9 mouse cellular contexts compared by ENCODE assay signal in genomic region chr17:46075116-46075485, GRCm38 (mm10). TPM values are rescaled to one million over a fixed set of nuclear protein-coding genes. Genes with fewer than 3 reads are reported as not detected.
A peak's percentile ranks its signal among the peaks of the same experiment; 100 is the strongest.
DNase-seq lines count a peak whose midpoint lies in the region; ATAC-seq lines count a peak whose summit lies in the region.
"Had no signal": no experiment of that assay in that cellular context is flagged by ENCODE, and none has a peak within 500 bp of the region (broad histone marks: within the 10 kb centered on the region; RNA-seq: fewer than 3 reads in every experiment).

No protein-coding gene starts in this region.

- H3K36me3 ChIP-seq in forebrain, embryonic 16.5 days (ENCODE audit: control insufficient read depth, insufficient read depth) = no peaks in the 10 kb centered on the region
- H3K36me3 ChIP-seq: midbrain, embryonic 12.5 days had no signal

- H3K27ac ChIP-seq in forebrain, embryonic 16.5 days (ENCODE audit: low read length) = no peak overlapping the region
- H3K27ac ChIP-seq: midbrain, embryonic 12.5 days had no signal

- H3K4me2 ChIP-seq in forebrain, embryonic 16.5 days (ENCODE audit: low read length) = no peak overlapping the region
- H3K4me2 ChIP-seq: midbrain, embryonic 12.5 days had no signal

- H3K4me3 ChIP-seq in forebrain, embryonic 16.5 days (replicated peaks; ENCODE audit: low read length) = no peak overlapping the region
- H3K4me3 ChIP-seq: midbrain, embryonic 12.5 days had no signal

- DNase-seq in heart, postnatal 14 days = peak; percentile 21 to 36
- DNase-seq in heart, postnatal 25 days (ENCODE audit: low spot score) = no peak
- peak; percentile 63 for DNase-seq in adrenal gland, postnatal 10 days
- peak; percentile 48 for DNase-seq in kidney, adult 18-20 months
- peak; percentile 69 to 76 for DNase-seq in lung, postnatal 4 days
- DNase-seq in thymus, postnatal 10 days (ENCODE audit: low spot score in 2 of 2) = peak; percentile 48 to 63
- DNase-seq in frontal cortex, postnatal 14 days (ENCODE audit: low spot score in 2 of 2) = no peak

- no peaks in the 10 kb centered on the region for H3K27me3 ChIP-seq in forebrain, embryonic 16.5 days (replicated peaks; ENCODE audit: control insufficient read depth, insufficient read depth, low read length)
- H3K27me3 ChIP-seq: midbrain, embryonic 12.5 days had no signal

- intact Hi-C loops in heart, postnatal 14 days (cut with DNase I) = no loop called here
- intact Hi-C loops in heart, postnatal 25 days (cut with DNase I) = no loop called here

- no peaks in the 10 kb centered on the region for H3K9me3 ChIP-seq in forebrain, embryonic 16.5 days (ENCODE audit: control insufficient read depth, low read length)
- H3K9me3 ChIP-seq: midbrain, embryonic 12.5 days had no signal

- H3K9ac ChIP-seq in forebrain, embryonic 16.5 days (replicated peaks; ENCODE audit: low read depth, low read length) = no peak overlapping the region
- H3K9ac ChIP-seq: midbrain, embryonic 12.5 days had no signal

- H3K4me1 ChIP-seq in forebrain, embryonic 16.5 days (replicated peaks; ENCODE audit: control insufficient read depth, insufficient read depth, low read length) = 0 out of 2 replicates have a peak, but pooled peaks cover 2% of the 10 kb centered on the region

- no peak for ATAC-seq in forebrain, embryonic 16.5 days

- 64% methylated on average over 3 of the region's 3 CpGs for WGBS in forebrain, embryonic 16.5 days

RNA-seq across cellular contexts. Expression of gene Mrps18a, which starts 35.7 kb away (rescaled TPM):
- total RNA-seq in heart, postnatal 14 days (2021) = 100 to 1,000 TPM; 115 to 119 TPM
- total RNA-seq in heart, postnatal 25 days (2021) = 100 to 1,000 TPM; 121 to 134 TPM
- total RNA-seq in adrenal gland, postnatal 10 days (2021) = 100 to 1,000 TPM in 1 of 2 experiments, 10 to 100 TPM in 1; 100.0 to 108 TPM
- 125 and 137 TPM in 2 replicates for polyA plus RNA-seq in forebrain, embryonic 16.5 days (2015; fragmentation: Nextera tagmentation; extraction: Ambion mirVana)

RNA-seq across cellular contexts. Expression of gene Vegfa, which starts 42.9 kb away (rescaled TPM):
- total RNA-seq in heart, postnatal 14 days (2021) = 100 to 1,000 TPM; 275 TPM
- total RNA-seq in heart, postnatal 25 days (2021) = 100 to 1,000 TPM; 257 to 275 TPM
- 100 to 1,000 TPM; 305 to 366 TPM for total RNA-seq in adrenal gland, postnatal 10 days (2021)
- 2.5 and 3.3 TPM in 2 replicates for polyA plus RNA-seq in forebrain, embryonic 16.5 days (2015; fragmentation: Nextera tagmentation; extraction: Ambion mirVana)

Comparison
In these comparisons a context has a peak if more than half of its experiments do, and no peak if none do; other contexts are left out.
1. DNase-seq: peak in heart, postnatal 14 days (2 of 2), adrenal gland, postnatal 10 days (single experiment), kidney, adult 18-20 months (single experiment), lung, postnatal 4 days (2 of 2) and thymus, postnatal 10 days (2 of 2); none in heart, postnatal 25 days (single experiment) and frontal cortex, postnatal 14 days (0 of 2).